In the genomic region with DNA sequence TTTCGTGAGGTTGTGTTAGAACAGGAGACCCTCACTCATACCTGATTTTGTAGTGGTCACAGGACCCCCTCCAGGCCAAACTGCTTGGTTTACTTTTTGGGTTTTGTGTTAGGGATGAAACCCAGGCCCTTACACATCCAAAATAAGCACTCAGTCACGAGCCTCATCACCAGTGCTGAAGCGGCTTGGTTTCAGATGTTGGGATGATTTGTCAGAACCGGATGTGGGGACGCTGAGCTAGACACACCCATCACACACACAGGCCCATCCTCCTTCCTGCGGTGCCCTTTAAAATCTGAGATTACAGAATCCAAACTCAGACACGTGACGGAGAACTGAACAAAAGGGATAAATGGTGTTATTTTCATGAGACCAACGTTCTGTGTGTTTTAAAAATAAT, we compare ENCODE assay signal across 8 mouse cellular contexts. TPM values are rescaled to one million over a fixed set of nuclear protein-coding genes. Genes with fewer than 3 reads are reported as not detected.
DNase-seq lines count a peak whose midpoint lies in the region; ATAC-seq and TF ChIP-seq lines count a peak whose summit lies in the region.

No protein-coding gene starts in this region.

- no peak overlapping the region for H3K4me3 ChIP-seq in forebrain, embryonic 13.5 days
- no peak overlapping the region for H3K4me3 ChIP-seq in forebrain, embryonic 14.5 days (ENCODE audit: low read depth, low read length)
- H3K4me3 ChIP-seq in midbrain, postnatal 0 days (ENCODE audit: low read depth, low read length): no peak overlapping the region
- no peak overlapping the region; the same call in 1 of the 2 replicates for H3K4me3 ChIP-seq in midbrain, embryonic 10.5 days
- H3K4me3 ChIP-seq in myocyte: peak overlapping the region; percentile 43

- no peak for DNase-seq in forebrain, embryonic 14.5 days (ENCODE audit: low spot score)
- DNase-seq in midbrain, postnatal 0 days (ENCODE audit: low spot score): no peak
- no peak for DNase-seq in midbrain, embryonic 10.5 days (ENCODE audit: low spot score)
- DNase-seq in adrenal gland, postnatal 4 days (ENCODE audit: low spot score in 2 of 2): no peak
- DNase-seq in embryo, embryonic 11 days: no peak

- H3K27ac ChIP-seq in forebrain, embryonic 13.5 days: no peak overlapping the region
- H3K27ac ChIP-seq in forebrain, embryonic 14.5 days (ENCODE audit: low read depth, low read length): no peak overlapping the region
- H3K27ac ChIP-seq in midbrain, postnatal 0 days (ENCODE audit: low read depth, low read length): no peak overlapping the region
- H3K27ac ChIP-seq in midbrain, embryonic 10.5 days (replicated peaks): no peak overlapping the region

- H3K79me2 ChIP-seq in myocyte (ENCODE audit: control insufficient read depth, insufficient read depth): peaks cover 14% of the 10 kb centered on the region

- no peak overlapping the region for H3K9ac ChIP-seq in forebrain, embryonic 13.5 days
- H3K9ac ChIP-seq in forebrain, embryonic 14.5 days (ENCODE audit: low read length): no peak overlapping the region
- H3K9ac ChIP-seq in midbrain, postnatal 0 days (replicated peaks; ENCODE audit: low read length, poor library complexity, severe bottlenecking): no peak overlapping the region

- peak overlapping the region; percentile 16; the same call in 1 of the 2 replicates for H3K4me2 ChIP-seq in forebrain, embryonic 13.5 days
- no peak overlapping the region for H3K4me2 ChIP-seq in forebrain, embryonic 14.5 days (ENCODE audit: low read length)
- peak overlapping the region; percentile 87; the same call in 1 of the 2 replicates for H3K4me2 ChIP-seq in midbrain, postnatal 0 days (ENCODE audit: low read depth, low read length, poor library complexity, severe bottlenecking)
- peak overlapping the region; percentile 49 for H3K4me2 ChIP-seq in myocyte (ENCODE audit: low read depth)

- no peak for ATAC-seq in forebrain, embryonic 13.5 days
- ATAC-seq in forebrain, embryonic 14.5 days: no peak
- ATAC-seq in midbrain, postnatal 0 days (ENCODE audit: low FRiP score): no peak
- peak; percentile 75 for ATAC-seq in activated CD4-positive, CD25-positive, alpha-beta regulatory T cell, adult 4 months

- no peak for TF ChIP-seq CTCF in midbrain, postnatal 0 days (IDR thresholded peaks at IDR 0.05)

- H3ac ChIP-seq in myocyte (ENCODE audit: control insufficient read depth, insufficient read length): no peak overlapping the region

- H3K4me1 ChIP-seq in forebrain, embryonic 13.5 days: peaks cover 9% of the 10 kb centered on the region
- H3K4me1 ChIP-seq in forebrain, embryonic 14.5 days (ENCODE audit: control insufficient read depth, insufficient read depth, low read length): peaks cover 4% of the 10 kb centered on the region; the same call in 1 of the 2 replicates
- H3K4me1 ChIP-seq in midbrain, postnatal 0 days (ENCODE audit: insufficient read depth, low read length): 0 out of 2 replicates have a peak, but pooled peaks cover 5% of the 10 kb centered on the region
- H3K4me1 ChIP-seq in midbrain, embryonic 10.5 days: peaks cover 20% of the 10 kb centered on the region

- no peaks in the 10 kb centered on the region for H3K9me3 ChIP-seq in forebrain, embryonic 13.5 days (replicated peaks)
- no peaks in the 10 kb centered on the region for H3K9me3 ChIP-seq in forebrain, embryonic 14.5 days (replicated peaks; ENCODE audit: control insufficient read depth, low read length)
- H3K9me3 ChIP-seq in midbrain, postnatal 0 days (ENCODE audit: low read length): no peaks in the 10 kb centered on the region
- H3K9me3 ChIP-seq in midbrain, embryonic 10.5 days (replicated peaks): no peaks in the 10 kb centered on the region

- TF ChIP-seq POLR2A in myocyte (IDR thresholded peaks at IDR 0.05; ENCODE audit: insufficient read length, low read depth): no peak

- WGBS in forebrain, embryonic 13.5 days: 97% methylated on average over 9 of the region's 9 CpGs
- 93% methylated on average over 9 of the region's 9 CpGs for WGBS in forebrain, embryonic 14.5 days
- 94% methylated on average over 9 of the region's 9 CpGs for WGBS in midbrain, postnatal 0 days
- WGBS in midbrain, embryonic 10.5 days: 93% methylated on average over 9 of the region's 9 CpGs

- no peaks in the 10 kb centered on the region for H3K27me3 ChIP-seq in forebrain, embryonic 13.5 days
- no peaks in the 10 kb centered on the region for H3K27me3 ChIP-seq in forebrain, embryonic 14.5 days (replicated peaks; ENCODE audit: control insufficient read depth, insufficient read depth, low read length)
- no peaks in the 10 kb centered on the region for H3K27me3 ChIP-seq in midbrain, postnatal 0 days (ENCODE audit: insufficient read depth, low read length)
- no peaks in the 10 kb centered on the region for H3K27me3 ChIP-seq in midbrain, embryonic 10.5 days (ENCODE audit: low read depth, poor library complexity, severe bottlenecking)
- no peaks in the 10 kb centered on the region for H3K27me3 ChIP-seq in myocyte (ENCODE audit: control insufficient read depth, insufficient read depth, insufficient read length)

- peaks cover 43% of the 10 kb centered on the region for H3K36me3 ChIP-seq in forebrain, embryonic 13.5 days (ENCODE audit: poor library complexity, severe bottlenecking)
- peaks cover 41% of the 10 kb centered on the region for H3K36me3 ChIP-seq in forebrain, embryonic 14.5 days (ENCODE audit: control insufficient read depth, insufficient read depth, low read length)
- H3K36me3 ChIP-seq in midbrain, postnatal 0 days (ENCODE audit: insufficient read depth, low read length): peaks cover 25% of the 10 kb centered on the region
- H3K36me3 ChIP-seq in midbrain, embryonic 10.5 days: peaks cover 44% of the 10 kb centered on the region
- H3K36me3 ChIP-seq in myocyte (ENCODE audit: control insufficient read depth, insufficient read depth): peaks cover 23% of the 10 kb centered on the region

TF ChIP-seq in myocyte, 11 proteins besides CTCF, POLR2A, EP300 and RAD21:
- TF ChIP-seq E2F4 (IDR thresholded peaks at IDR 0.05; ENCODE audit: insufficient read depth): no peak
- no peak for TF ChIP-seq TCF12 (IDR thresholded peaks at IDR 0.05; ENCODE audit: insufficient read depth, poor library complexity, severe bottlenecking)
- TF ChIP-seq CEBPB (IDR thresholded peaks at IDR 0.05; ENCODE audit: insufficient read depth, poor library complexity, severe bottlenecking): no peak
- no peak for TF ChIP-seq MYOD1 (IDR thresholded peaks at IDR 0.05; ENCODE audit: control insufficient read depth in 1 of 3, insufficient read length in 2 of 3, low read depth in 2 of 3)
- TF ChIP-seq POLR2AphosphoS2 (IDR thresholded peaks at IDR 0.05; ENCODE audit: insufficient read length, low read depth): no peak
- no peak for TF ChIP-seq USF1 (IDR thresholded peaks at IDR 0.05; ENCODE audit: low read depth)
- no peak for TF ChIP-seq TCF3 (IDR thresholded peaks at IDR 0.05; ENCODE audit: insufficient read length, low read depth)
- no peak for TF ChIP-seq SRF (IDR thresholded peaks at IDR 0.05; ENCODE audit: control insufficient read depth, insufficient read length, low read depth)
- no peak for TF ChIP-seq REST (IDR thresholded peaks at IDR 0.05; ENCODE audit: insufficient read depth, insufficient read length)
- no peak for TF ChIP-seq MYOG (IDR thresholded peaks at IDR 0.05; ENCODE audit: control insufficient read depth in 1 of 3, insufficient read depth in 1 of 3, insufficient read length in 2 of 3, low read depth in 2 of 3)
- no peak for TF ChIP-seq MAX (IDR thresholded peaks at IDR 0.05; ENCODE audit: low read depth)
TF ChIP-seq in myocyte: peak in this region for 0.

RNA-seq across cellular contexts. Expression of gene Cdkn2aipnl, which starts 1.4 kb away (rescaled TPM):
- polyA plus RNA-seq in forebrain, embryonic 13.5 days (2015; fragmentation: Nextera tagmentation; extraction: Ambion mirVana): 114 and 121 TPM in 2 replicates
- polyA plus RNA-seq in forebrain, embryonic 14.5 days (2014; fragmentation: Nextera tagmentation; extraction: Ambion mirVana): 117 and 121 TPM in 2 replicates
- 97.7 and 99.1 TPM in 2 replicates for total RNA-seq in midbrain, postnatal 0 days (2014; rRNA removed)
- 124 and 128 TPM in 2 replicates for polyA plus RNA-seq in midbrain, postnatal 0 days (2015; fragmentation: Nextera tagmentation; extraction: Ambion mirVana)
- 141 and 142 TPM in 2 replicates for polyA plus RNA-seq in midbrain, embryonic 10.5 days (2016; fragmentation: Nextera tagmentation; extraction: Ambion mirVana)
- 10 to 100 TPM; 80.8 to 84.4 TPM for polyA plus RNA-seq in activated CD4-positive, CD25-positive, alpha-beta regulatory T cell, adult 4 months (2017; shearing (Covaris generic))
- 31.8 TPM for polyA plus RNA-seq in myocyte (2012; fragmentation: generic; extraction: Trizol)
- 10 to 100 TPM; 33.1 to 34.3 TPM for total RNA-seq in adrenal gland, postnatal 4 days (2021)

RNA-seq across cellular contexts. Expression of gene Ube2b, which starts 31.7 kb away (rescaled TPM):
- 276 and 301 TPM in 2 replicates for polyA plus RNA-seq in forebrain, embryonic 13.5 days (2015; fragmentation: Nextera tagmentation; extraction: Ambion mirVana)
- 189 and 211 TPM in 2 replicates for polyA plus RNA-seq in forebrain, embryonic 14.5 days (2014; fragmentation: Nextera tagmentation; extraction: Ambion mirVana)
- 160 and 177 TPM in 2 replicates for total RNA-seq in midbrain, postnatal 0 days (2014; rRNA removed)
- polyA plus RNA-seq in midbrain, postnatal 0 days (2015; fragmentation: Nextera tagmentation; extraction: Ambion mirVana): 229 and 232 TPM in 2 replicates
- polyA plus RNA-seq in midbrain, embryonic 10.5 days (2016; fragmentation: Nextera tagmentation; extraction: Ambion mirVana): 202 and 209 TPM in 2 replicates
- polyA plus RNA-seq in activated CD4-positive, CD25-positive, alpha-beta regulatory T cell, adult 4 months (2017; shearing (Covaris generic)): 100 to 1,000 TPM; 141 to 220 TPM
- 67.0 TPM for polyA plus RNA-seq in myocyte (2012; fragmentation: generic; extraction: Trizol)
- total RNA-seq in adrenal gland, postnatal 4 days (2021): 100 to 1,000 TPM; 131 to 142 TPM

RNA-seq across cellular contexts. Expression of gene Cdkl3, which starts 35.1 kb away (rescaled TPM):
- 15.0 and 21.4 TPM in 2 replicates for polyA plus RNA-seq in forebrain, embryonic 13.5 days (2015; fragmentation: Nextera tagmentation; extraction: Ambion mirVana)
- 20.4 and 22.3 TPM in 2 replicates for polyA plus RNA-seq in forebrain, embryonic 14.5 days (2014; fragmentation: Nextera tagmentation; extraction: Ambion mirVana)
- total RNA-seq in midbrain, postnatal 0 days (2014; rRNA removed): 23.8 and 30.1 TPM in 2 replicates
- polyA plus RNA-seq in midbrain, postnatal 0 days (2015; fragmentation: Nextera tagmentation; extraction: Ambion mirVana): 41.8 and 53.2 TPM in 2 replicates
- 9.5 and 13.3 TPM in 2 replicates for polyA plus RNA-seq in midbrain, embryonic 10.5 days (2016; fragmentation: Nextera tagmentation; extraction: Ambion mirVana)
- polyA plus RNA-seq in activated CD4-positive, CD25-positive, alpha-beta regulatory T cell, adult 4 months (2017; shearing (Covaris generic)): 1 to 10 TPM; 3.1 to 4.0 TPM
- 2.2 TPM for polyA plus RNA-seq in myocyte (2012; fragmentation: generic; extraction: Trizol)
- total RNA-seq in adrenal gland, postnatal 4 days (2021): 1 to 10 TPM; 7.9 to 8.0 TPM
